Mouse (Mus musculus) hindlimb bud, embryonic 11.5 days (tissue): ENCODE measurements around the gene Gpi1.

Experiments
- DNase-seq: peaks from one replicate; pipeline ENCODE4 v3.0.0-alpha.2; 2012; ENCODE audit warnings: low read depth, low spot score; ENCODE audit errors: extremely low spot score

The Gpi1 gene

DNA sequence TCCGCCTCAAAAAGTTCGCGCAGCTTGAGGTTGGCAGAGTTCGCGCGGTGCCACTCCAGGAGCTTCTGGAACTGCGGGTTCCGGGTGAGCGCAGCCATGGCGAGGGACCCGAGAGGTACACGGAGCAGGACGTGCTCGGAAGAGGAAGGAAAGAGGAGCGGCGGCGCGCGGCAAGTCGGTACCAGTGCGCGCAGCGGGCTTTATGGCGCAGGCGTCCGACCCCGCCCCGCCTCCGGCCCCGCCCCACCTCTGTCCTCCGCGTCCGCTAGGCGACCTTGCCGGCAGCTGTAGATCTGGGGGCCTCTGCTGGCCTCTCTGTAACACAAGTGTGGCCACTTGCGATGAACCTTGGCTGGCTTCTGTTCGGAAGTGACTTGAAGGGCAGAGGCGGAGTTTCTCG, at the start of gene Gpi1:
Gene Gpi1 (minus strand): TSS at position 221 of the 400 bp plus-strand sequence.
- DNase-seq: peak; percentile 47

GRCm38 (mm10) chr7:34277656-34278055, 47.5 kb upstream of the Gpi1 start:
- no peak for DNase-seq

DNA sequence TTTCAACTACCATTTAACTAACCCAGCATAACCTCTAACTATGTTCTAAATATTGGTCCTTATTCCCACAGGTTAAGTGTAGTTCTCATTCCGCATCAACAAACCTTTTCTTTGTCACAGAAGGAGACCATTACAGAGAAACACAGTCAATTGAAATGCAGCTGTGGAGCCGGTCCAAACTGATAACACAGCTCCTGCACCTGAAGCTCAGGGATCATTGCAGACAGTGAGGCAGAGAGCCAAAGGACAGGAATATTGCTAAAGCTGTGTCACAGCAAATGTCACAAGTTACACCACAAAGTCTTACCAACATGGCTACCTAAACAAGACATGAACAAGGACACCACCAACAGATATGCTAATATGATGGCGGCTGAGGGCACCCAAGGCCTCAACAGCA, 45.9 kb upstream of the Gpi1 start:
- DNase-seq: no peak

DNA sequence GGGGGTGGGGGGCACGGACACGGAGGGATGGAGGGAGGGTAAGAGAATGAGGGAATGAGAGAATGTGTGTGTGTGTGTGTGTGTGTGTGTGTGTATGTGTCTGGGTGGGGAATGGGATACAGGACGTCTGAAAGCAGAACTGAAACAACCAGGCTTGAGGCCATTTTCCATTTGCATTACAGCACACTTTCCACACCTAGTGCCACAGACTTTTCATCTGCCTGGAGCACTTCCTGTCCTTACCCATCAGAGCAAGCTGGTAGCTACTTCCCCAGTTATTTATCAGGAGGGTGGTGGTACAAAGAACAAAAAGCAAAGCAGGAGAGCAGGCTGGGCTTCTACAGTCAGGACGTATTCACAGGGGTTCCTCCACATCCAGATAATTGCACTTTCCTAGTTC, 42.3 kb upstream of the Gpi1 start:
- no peak for DNase-seq

- DNase-seq: no peak
Observed at GRCm38 (mm10) chr7:34268463-34268862, 38.3 kb upstream of the Gpi1 start.

- no peak for DNase-seq
Observed at GRCm38 (mm10) chr7:34266421-34266820, 36.3 kb upstream of the Gpi1 start.

- no peak for DNase-seq
Observed at GRCm38 (mm10) chr7:34265876-34266346, 35.8 kb upstream of the Gpi1 start.

- no peak for DNase-seq
Observed at GRCm38 (mm10) chr7:34263437-34263836, 33.3 kb upstream of the Gpi1 start.

DNA sequence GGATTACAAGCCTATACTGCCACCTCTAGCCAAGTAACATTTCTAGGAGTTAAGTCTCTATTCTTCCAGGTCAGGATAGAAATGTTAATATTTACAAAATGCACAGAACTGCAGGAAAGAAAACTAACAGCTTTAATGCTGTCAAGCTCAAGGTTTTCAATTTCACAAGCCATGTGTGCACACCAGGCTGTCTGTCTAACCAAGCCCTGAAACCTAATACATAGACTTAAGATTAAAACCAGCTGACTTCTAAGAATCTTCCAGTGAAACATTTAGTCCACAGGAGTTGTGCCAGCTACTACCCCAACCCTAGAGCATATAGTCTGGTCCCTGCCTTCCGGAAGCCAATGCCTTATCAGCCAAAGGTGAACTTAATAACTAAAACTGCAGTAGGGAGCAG, 28.3 kb upstream of the Gpi1 start:
- no peak for DNase-seq

GRCm38 (mm10) chr7:34257279-34257678, 27.1 kb upstream of the Gpi1 start:
- DNase-seq: no peak

DNA sequence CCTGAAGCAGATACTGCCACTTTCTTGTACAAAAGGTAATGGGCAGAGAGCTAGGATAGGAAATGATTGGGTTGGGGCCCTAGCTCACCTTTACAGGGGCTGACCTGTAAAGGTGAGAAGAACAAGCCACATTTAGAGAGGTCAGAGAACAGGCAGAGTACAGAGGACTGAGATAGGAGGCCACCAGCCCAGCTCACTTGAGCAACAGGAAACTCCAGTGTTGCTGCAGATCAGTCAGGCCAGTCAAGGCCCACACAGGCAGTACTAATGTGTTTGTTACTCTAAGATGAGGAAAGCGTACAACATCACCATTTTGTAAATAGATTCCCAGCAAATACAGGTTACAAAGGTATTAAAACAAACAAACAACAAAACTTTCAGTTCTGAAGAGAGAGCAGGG, 25.8 kb upstream of the Gpi1 start:
- no peak for DNase-seq

- no peak for DNase-seq
Observed at GRCm38 (mm10) chr7:34255137-34255536, 25.0 kb upstream of the Gpi1 start.

GRCm38 (mm10) chr7:34252030-34252429, 21.9 kb upstream of the Gpi1 start:
- DNase-seq: no peak

GRCm38 (mm10) chr7:34250738-34251137, 20.6 kb upstream of the Gpi1 start, which contains the start of gene Gm6096:
Gene Gm6096, plus strand, starts transcription at chr7:34251038.
- no peak for DNase-seq

DNA sequence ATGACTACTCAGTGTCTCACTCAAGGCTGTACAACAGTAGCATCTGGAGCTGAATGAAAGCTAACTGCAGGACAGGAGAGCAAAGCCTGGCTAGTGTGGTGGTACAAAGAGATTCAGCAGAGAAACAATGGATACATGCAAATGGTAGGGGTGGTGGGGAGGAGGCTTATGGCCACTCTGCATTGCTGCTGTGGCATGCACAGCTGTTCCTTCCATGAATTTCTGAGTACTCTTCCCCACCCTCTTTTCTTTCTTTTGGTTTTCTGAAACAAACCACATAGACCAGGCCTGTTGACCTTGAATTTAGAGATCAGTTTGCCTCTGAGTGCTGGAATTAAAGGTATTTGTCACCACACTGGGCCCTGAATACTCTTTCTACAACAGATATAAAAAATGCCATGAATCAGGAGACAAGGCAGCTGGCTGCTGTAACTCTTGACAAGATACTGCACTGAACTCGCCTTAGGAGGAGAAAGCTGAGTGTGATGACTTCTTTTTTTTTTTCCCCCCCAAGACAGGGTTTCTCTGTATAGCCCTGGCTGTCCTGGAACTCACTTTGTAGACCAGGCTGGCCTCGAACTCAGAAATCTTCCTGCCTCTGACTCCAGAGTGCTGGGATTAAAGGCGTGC, 16.8 kb upstream of the Gpi1 start:
- DNase-seq: no peak

DNA sequence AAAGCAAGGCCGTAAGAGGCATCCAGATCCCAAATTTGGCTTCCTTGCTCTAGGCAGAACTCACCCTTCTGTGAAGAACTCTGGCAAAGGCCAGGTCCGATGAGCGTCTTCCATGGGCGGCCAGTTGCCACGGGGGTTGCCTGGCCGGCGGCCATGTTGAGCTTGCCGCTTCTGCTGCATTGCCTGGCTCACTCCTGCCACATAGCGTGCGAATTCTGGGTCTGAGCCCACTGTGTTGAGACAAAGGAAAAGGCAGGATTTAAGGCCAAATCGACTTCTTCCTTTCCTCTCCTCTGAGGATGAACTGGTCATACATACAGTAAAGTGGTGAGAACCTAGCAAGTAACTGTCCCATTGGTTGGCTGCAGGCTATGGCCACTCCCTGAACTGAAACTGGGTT, 12.0 kb upstream of the Gpi1 start:
- DNase-seq: no peak

DNA sequence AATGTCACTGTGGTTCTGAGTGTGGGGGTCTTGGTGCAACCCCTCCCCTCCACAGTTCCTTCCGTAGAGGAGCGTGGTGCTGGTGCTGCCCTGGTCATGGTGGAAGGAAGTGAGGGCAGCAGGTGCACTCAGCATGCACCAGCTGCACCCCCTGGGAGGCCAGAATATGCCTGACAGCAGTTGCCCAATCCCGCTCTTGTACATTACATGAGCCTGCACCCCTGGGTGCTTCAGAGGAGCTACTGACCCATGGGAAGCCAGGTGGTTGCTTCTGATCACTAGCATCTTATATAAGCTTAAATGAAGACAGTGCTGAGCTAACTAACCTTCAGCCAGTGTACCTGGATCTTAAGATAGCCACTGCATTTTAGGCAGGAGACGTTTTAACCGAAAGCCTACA, 8.0 kb upstream of the Gpi1 start:
- no peak for DNase-seq

DNA sequence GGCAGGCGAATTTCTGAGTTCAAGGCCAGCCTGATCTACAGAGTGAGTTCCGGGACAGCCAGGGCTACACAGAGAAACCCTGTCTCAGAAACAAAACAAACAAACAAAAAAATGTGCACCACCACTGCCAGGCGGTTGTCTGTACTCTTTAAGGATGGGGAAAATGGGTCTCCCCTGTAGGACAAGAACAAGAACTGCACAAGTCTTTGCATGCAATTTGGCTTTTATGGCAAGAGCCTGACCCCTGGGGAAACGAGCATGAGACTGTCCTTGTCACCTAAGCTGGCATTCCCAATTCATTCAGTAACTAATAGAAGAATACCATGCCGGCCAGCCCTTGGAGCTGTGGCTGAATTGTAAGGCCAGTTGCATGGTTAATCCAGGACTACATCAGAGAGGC, 5.5 kb upstream of the Gpi1 start:
- DNase-seq: no peak

- DNase-seq: peak; percentile 2
Observed at GRCm38 (mm10) chr7:34234610-34235561, 4.8 kb upstream of the Gpi1 start.

- DNase-seq: peak; percentile 89
Observed at GRCm38 (mm10) chr7:34233909-34234609, 3.9 kb upstream of the Gpi1 start.
